Mouse (Mus musculus) spleen, postnatal 4 days (tissue): ENCODE results near the gene Podxl2.
A peak's percentile ranks its signal among the peaks of the same experiment; 100 is the strongest.

Source experiments
- DNase-seq, 2 experiments: peaks; one replicate each; pipeline ENCODE4 v3.0.0; 2022; ENCODE audit warnings: low spot score in 2 of 2

The Podxl2 gene

DNA sequence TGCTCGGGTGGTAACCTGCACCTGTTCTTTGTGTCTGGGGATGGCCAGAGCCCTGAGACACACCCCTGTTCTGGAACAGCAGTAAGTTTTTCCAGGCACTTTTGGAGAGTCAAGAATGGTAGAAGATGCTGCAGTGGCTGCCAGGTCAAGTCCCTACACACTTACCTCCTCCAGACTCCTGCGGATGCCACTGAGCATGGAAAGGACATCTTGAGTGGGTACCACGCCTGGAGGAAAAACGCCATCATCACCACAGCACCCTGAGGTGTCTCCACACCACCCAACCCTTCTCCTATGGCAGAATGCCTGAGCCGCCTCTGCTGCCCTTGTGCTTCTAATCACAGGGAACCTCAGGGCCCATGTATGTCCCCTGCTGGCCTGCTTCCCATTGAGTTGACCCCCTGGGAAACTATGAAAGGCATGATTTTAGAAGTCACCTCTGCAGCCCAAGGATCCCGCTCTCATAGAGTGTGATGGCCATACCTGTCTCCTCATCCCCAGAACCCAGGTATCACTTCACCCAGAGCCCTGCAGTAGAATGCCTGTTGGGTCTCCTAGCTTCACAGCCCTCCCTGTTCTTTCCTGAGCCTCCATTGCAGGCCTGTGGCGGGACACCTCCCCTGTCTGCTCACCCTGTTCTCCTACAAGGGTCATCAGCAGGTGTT lies 29.8 kb downstream of the Podxl2 start:
- DNase-seq, result no peak

DNA sequence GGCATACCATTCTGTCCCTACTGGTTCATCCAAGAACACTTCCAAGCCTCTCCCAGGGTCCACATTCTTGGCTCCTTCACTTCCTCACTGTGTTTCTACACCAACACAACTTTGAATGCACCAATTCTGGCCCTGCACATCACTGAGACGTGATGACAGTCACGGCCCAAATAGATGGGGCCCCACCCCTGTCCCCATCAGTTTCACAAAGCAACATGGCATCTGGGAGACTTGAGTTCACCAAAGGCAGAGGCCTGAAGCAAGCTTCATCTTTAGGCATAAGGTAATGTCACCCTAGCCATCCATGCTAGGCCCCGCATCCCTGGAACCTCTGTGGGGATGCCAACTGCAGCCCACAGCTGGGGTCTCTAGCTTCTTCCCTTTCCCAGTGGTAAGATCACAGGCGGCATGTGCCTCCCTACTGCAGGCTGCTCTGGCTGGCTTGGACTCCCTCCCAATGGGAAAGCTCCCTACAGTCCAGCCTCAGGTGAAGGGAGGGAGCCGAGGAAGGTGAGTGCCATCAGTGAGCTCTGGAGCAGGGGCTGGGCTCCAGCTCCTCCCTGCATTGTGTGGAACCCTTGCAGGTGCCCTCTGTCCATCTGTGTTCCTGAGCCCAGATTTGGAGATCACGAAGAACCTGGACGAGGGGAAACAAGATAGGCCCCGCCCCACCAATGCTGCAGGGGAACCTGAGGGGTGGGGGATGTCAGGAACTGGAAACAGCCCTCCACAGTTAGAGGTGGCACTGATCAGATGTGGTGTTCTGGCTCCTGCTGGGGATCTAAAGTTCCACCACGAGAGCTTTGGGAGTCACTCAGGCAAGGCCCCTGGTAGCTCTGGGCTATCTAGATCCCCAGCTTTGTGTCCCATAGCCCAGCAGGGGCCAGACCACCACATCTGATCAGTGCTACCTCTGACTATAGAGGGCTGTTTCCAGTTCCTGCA lies 30.8 kb downstream of the Podxl2 start:
- DNase-seq, result no peak

DNA sequence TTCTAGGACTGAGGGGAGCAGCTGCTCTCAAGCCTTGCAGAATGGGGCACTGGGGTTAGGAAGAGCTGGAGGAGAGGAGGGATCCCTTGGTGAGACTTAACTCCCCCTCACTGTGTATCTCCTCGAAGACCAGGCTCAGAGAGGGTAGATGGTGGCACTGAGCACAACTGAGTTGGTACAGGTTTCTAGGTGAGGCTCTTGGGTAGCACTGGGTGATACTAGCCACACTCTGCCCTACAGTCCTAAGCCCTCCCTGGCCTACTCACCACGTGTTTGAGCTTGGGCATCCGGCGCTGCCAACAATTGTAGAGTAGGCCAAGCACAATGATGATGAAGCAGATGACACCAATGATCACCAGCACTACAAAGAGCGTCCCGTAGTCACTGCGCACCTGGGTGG lies 31.6 kb downstream of the Podxl2 start:
- DNase-seq, result no peak

DNA sequence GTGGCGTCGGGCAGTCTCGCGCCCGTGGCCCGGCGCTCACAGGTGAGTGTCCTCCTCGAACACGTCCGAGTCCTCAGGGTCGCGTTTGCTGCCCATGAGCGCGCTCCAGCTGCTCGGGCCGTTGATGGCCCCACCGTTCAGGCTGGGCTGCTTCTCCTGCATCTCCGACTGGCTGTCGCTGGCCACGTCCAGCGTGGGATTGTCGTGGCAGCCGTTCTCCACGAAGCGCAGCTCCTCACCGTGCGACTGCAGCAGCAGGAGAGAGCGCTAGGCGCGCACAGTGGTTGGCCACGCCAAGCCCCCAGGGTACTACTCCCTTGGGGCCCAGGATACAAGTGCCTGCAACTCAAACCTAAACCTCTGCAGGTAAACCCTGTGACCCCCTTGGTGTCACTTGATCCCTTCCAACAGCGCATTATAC lies 32.1 kb downstream of the Podxl2 start:
- peak in 1 of 2 experiments; percentile 49 for DNase-seq

DNA sequence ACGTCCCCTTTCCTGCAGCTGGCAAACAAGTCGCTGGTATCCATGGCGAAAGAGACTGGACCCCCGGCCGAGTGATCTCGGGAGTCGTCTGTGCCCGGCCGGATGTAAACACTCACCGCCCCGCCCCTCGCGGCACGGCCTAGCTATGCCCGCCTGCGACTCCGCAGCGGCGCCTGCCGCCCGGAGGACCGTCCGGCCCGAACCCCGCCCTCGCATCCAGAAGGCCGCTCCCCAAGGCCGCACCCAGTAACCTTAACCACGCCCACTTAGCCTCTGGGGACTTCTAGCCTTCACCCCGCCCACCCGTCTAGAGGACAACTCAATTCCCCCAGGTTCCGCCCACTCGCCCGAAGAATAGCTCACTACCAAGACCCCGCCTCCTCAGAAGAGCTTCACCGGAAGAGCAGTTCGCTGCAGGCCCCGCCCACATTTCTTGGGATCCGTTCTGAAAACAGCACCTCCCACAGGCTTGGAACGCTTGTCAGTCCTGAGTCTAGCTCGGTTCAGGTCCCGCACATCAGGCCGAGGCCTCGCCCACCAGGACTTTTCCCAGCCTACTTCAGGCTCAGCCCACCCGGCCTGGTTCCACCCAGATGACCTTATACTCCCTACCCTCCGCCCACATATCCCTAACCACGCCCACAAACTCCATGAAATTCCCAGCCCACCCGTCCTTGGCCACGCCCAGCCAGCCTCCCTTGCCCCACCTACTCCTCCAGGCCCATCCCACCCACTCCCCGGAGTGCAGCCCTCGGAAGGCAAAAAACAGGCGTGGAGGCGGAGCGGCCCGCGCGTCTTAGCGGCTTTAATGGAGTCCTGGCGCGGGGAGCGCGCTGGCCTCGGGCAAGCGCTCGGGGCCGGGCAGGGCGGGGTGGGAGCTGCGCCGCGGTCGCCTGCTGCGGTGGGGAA lies 32.8 kb downstream of the Podxl2 start, which contains the start of gene Abtb1:
Abtb1 (minus strand) TSS at position 204 of the 909 bp plus-strand sequence.
- DNase-seq, result peak; percentile 98 to 99

DNA sequence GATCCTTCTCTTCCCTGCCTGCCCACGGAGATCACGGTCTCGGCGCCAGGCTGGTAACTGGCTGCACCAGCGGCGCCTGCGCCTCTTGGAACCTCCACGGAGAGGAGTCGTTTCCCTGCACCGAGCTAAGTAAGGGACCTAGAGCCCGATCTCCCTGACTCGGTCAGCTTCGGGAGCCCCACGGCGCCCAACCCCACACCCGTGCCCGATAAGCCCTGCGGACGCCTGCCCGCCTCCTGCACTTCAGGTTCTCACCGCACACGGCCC lies 33.4 kb downstream of the Podxl2 start:
- peak in 1 of 2 experiments; percentile 82 for DNase-seq

DNA sequence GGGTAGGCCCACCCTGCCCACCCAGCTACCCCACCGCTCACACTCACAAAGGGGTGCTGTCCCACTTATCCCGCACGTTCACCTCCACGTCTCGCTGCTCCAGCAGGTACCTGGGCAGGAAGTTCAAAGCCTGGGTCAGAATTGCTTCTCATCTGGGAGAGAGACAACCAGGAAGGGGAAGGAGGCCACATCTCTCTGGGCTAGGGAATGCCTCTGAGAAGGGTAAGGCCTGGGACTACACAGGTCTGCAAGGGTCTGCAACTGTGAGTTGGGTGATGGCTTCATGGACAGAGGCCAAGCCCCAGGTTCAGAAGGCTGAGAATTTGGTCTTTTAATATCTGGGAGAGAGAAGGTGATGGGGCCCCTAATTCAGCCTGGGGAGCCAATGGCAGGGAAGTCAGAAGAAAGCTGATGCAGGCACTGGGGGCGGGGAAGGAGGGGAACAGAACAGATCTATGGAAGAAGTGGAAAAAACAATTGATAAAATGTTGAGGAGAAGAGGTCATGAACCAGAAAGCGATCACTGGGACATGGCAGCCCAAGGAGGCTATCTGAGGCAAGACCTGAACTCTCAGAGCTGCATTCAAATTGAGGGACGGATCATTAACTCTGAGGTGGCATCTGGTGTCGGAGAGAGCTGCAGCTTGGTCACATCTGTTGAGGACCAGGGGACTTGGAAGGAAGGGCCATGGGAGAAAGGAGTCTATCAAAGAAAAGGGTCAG lies 33.9 kb downstream of the Podxl2 start:
- peak in 1 of 2 experiments; percentile 63 for DNase-seq

DNA sequence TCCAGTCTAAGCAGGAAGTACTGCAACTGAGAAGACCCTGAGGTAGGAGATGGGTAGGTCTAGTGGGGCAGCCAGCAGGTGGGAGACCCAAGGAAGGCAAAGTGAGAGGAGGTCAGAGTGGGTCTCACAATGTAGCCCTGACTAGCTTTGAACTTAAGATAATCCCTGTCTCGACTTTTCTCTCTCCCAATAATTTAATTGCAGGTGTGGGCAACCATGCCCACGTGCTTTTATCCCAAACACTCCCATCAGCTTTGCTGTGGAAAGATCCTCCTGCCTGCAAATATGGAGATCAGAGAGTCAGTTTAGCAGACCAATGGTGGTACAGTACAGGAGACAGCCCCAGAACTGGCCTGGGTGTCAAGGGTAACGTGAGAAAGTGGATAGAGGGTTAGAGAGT lies 34.6 kb downstream of the Podxl2 start:
- no peak for DNase-seq

DNA sequence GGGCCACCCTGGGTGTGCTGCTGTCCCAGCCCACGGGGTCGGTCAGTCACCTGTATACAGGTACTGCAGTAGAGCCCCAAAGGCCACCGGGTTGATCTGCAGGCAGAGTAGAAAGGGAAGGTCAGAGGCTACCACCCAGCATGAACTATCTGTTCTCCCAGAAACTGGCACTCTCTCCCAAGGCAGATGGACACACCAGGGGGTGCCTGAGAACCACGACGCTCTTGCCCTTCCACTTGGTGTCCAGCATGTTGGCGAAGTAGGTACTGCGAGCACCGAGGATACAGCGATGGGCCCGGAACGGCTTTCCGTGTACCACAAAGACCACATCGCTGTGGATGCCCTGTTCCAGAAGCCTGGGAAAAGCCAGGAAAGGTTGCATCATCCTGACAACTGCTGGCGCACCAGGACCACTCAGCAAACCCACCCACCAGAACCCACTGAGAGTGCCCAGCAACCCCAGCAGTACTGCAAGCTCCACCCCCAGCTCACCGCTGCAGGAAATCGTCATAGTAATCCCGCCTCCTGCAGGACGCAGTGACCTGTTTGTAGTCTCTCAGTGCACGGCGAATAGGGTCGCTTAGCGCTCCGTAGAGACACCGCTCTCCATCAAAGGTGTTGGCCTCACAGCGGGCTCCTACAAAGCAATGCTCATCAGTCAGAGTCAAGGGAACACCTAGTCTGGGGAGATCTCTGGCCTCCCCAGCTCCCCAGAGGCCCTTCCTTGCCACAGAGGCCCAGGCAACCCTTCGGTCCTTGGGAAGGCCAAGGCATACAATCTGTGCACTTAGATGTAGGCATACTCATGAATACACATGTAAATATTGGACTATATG lies 35.5 kb downstream of the Podxl2 start:
- DNase-seq, result no peak

DNA sequence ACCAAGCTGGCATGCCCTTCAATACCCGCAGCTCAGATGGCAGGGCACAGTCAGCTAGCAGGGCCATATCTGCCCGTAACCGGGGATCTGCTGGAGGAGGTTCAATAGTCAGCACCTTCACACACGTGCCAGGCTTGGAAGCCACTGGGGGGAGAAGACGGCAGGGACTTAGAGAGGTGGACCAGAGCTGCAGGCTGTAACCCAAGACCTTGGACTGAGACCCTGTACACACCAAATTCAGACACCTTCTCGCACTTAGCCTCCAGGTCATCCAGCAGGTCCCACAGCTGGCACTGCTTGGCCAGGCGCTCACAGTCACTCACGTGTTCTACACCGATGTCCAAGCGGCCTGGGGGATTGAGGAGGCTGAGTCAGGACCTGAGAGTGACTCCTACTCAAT lies 36.2 kb downstream of the Podxl2 start:
- no peak for DNase-seq

DNA sequence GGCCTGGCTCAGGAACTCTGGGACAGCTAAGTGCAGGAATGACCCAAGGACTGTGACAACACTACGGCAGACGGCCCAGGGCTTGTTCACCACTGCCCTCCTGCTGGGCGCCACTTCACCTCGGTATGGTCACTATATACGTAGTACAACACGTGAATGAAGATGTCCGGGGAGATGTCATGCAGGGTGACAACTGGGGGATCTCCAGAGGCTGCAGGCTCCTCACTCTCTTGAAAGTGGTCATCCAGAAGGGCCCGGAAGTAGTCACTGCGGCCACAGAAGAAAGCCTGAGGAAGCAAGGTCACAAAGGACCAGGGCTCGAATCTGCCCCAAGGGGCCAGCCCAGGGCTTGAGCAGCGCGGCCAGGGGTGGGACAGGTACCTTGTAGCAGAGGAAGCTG lies 36.8 kb downstream of the Podxl2 start:
- no peak for DNase-seq

DNA sequence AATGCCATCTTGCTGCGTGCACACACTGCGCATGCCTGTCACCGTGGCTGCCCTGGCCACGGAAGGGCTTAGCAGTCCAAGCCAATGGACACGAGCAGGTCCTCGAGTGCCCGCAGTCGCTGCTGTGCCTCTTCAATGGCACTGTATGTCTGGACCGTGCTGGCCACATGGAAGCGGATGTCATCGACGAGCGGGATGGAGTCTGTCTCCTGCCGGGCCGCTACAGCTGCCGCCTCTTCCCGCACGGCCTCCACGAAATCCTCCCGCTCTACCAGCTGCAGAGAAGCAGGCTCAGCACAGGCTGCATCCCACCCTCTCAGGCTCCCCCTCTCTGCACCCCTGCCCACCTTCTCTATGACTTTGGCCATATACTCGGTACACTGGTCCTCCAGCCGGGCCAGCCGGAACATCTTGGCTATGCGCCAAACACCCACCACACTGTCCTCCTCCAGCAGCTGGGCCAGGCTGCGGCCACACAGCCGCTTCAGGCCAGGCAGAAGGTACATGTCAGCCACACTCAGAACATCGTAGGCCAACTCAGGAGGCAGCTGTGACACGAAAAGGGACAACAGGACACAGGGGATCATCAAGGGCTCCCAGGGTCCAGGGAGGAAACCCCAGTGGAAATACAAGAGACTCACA lies 38.5 kb downstream of the Podxl2 start:
- DNase-seq, result no peak

DNA sequence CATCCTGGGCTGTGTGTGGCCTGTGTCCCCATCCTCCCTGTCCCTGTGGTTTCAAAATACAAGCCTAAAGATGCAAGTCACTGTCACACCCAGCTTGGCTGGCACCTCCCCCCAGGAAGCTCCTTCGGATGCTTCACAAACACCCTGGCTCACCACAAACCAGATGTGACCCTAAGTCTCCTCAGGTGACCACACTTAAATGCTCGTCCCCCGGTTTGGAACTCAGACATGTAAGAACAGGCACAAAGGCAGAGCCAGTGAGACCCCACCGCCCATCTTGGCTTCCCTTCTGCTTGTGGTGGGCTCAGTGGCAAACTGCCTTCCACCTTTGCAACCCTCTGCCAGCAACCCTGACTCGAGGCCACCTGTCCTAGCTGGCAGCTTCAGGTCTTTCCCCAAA lies 39.8 kb downstream of the Podxl2 start:
- peak; percentile 74 to 83 for DNase-seq

DNA sequence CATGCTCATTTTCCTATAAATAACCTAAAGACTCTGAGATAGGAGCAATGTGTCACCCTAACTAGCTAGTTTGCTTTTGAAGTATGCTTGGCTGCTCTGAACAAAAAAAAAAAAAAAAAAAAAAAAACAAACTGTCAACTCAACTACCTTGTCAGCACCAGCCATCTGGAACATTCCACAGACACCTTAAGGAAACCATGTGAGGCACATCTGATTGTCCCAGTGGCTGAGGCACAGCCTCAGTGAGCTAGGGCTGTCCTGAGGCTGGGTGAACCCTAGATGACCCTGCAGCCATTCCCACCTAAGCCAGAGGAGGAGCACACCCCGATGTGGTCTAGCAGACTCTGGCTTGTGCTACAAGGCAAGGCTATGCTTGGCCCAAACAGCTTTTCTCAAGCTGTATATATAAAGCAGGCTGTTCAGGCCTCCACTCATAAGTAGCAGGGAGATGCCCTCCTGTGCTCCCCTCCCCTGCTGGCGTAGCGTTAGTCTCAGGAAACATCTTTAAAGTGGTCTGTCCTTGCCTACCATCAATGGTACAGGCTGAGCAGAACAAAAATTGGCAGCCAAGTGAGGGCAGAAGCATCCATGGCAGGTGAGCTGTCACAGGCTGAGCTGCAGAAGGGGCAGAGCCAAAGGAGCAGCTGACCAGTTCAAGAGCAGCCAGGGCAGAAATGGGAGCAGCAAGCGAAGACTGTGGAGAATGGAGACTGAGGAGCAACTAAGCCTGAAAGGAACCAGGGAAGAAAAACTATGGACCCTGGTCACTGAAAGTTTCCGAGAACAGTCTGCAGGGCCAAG lies 41.3 kb downstream of the Podxl2 start:
- no peak for DNase-seq

DNA sequence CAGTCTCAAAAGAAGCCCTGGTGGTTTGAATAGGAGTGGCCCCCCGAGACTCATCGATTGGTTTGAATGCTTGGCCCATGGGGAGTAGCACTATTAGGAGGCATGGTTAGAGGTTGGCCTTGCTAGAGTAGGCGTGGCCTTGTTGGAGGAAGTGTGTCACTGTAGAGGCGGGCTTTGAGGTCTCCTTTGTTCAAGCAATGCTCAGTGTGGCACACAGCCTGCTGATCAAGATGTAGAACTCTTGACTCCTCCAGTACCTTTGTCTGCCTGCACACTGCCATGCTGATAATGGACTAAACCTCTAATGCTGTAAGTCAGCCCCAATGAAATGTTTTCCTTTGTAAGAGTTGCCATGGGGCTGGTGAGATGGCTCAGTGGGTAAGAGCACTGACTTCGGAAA lies 42.2 kb downstream of the Podxl2 start:
- DNase-seq, result no peak

DNA sequence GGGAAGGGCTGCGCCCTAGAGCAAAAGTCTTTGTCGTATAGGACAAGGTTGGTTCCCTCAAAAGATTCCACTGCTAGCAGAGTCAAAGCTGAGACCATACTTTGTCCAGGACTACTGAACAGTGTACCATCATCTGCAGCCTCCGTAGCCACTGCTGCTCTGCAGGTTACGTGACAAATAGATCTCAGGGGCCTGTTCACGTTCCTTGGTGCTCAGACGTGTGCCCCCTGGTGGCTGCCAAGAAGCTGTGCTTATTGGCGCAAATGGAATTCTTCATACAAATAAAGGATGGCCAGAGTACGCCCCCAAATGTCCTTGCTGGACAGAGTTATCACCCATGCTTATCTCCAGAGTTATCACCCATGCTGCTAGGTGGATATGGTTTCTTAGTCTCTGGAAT lies 43.4 kb downstream of the Podxl2 start:
- DNase-seq, result peak; percentile 58 to 84

DNA sequence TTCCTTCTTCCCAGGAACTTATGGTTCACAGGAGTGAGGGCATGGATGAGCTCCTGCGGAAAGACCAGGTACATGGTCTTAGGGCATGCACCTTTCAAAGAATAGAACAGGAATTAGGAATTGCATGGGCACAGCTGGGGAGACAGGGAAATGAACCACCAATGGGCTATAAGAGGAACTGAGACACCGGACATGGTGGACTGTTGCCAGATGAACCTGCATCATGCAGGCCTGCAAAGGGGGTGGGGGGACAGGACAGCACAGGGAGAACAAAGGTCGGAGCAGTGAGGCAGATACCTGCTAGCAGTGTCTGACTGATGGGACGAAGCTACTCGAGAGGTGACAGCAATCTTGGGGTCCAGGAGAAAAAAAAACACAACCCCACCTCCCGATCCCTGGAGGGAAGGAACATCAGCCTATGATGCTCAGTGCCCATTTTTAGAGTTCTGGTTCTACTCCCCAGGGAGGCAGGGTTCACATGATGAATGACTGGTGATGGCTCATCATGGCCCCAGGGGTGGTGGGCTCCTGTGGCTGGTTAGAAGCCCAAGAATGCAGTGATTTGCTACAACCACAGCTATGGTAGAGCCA lies 44.6 kb downstream of the Podxl2 start:
- DNase-seq, result no peak

DNA sequence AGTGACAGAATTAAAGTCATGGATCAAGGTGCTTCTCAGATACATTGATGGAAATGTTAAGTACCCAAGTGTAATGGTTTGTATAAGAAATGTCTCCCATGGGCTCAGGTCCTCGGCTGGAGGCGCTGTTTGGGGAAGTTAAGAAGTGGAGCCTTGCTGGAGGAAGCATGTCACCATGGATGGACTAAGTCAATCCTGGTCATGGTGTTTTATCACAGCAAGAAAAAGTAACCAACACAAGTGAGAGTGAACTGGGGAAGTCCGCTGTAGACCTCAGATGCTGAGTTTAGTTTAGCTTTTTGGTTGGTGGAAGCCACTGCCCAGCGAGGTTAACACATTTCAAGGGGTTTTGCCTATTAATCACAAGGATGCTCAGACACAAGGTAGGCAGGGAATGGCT lies 45.3 kb downstream of the Podxl2 start:
- no peak for DNase-seq
